Mouse (Mus musculus) forebrain, embryonic 16.5 days (tissue): ENCODE measurements at regions not wholly inside any gene's neighbourhood (a gene's known extent, or its start where the extent isn't known, plus 50 kb on each side); places are given as distances from the start of the nearest gene placed in this dataset.

ENCODE experiments used
- ATAC-seq: fragments of 200-750 bp; cut with Nextera tagmentation; 2 replicates; pipeline ENCODE4 v1.8.0; 2017; ENCODE audit warnings: mild to moderate bottlenecking, moderate library complexity
- H3K27ac ChIP-seq: fragments of 300-500 bp; sonication (generic); 2 replicates; pipeline ENCODE4 v1.5.1; 2014; ENCODE audit warnings: low read length, control low read depth
- H3K27me3 ChIP-seq: fragments of 300-500 bp; sonication (generic); replicated peaks from 2 replicates; pipeline ENCODE4 v1.6.1; 2014; ENCODE audit warnings: low read length; ENCODE audit not compliant: control insufficient read depth, insufficient read depth
- H3K36me3 ChIP-seq: fragments of 300-500 bp; sonication (generic); 2 replicates; pipeline ENCODE4 v1.6.1; 2014; ENCODE audit not compliant: control insufficient read depth, insufficient read depth
- H3K4me1 ChIP-seq: fragments of 300-500 bp; sonication (generic); replicated peaks from 2 replicates; pipeline ENCODE4 v1.6.1; 2014; ENCODE audit warnings: low read length; ENCODE audit not compliant: control insufficient read depth, insufficient read depth
- H3K4me2 ChIP-seq: fragments of 300-500 bp; sonication (generic); 2 replicates; pipeline ENCODE4 v1.6.1; 2014; ENCODE audit warnings: mild to moderate bottlenecking, low read length, control low read depth
- H3K4me3 ChIP-seq: fragments of 300-500 bp; sonication (generic); replicated peaks from 2 replicates; pipeline ENCODE4 v1.5.1; 2014; ENCODE audit warnings: mild to moderate bottlenecking, low read length, control low read depth
- H3K9ac ChIP-seq: fragments of 300-500 bp; sonication (generic); replicated peaks from 2 replicates; pipeline ENCODE4 v1.6.1; 2014; ENCODE audit warnings: low read depth, low read length, control low read depth
- H3K9me3 ChIP-seq: fragments of 300-500 bp; sonication (generic); 2 replicates; pipeline ENCODE4 v1.6.1; 2016; ENCODE audit warnings: low read length; ENCODE audit not compliant: control insufficient read depth
- WGBS: fragments of 180-500 bp; shearing (Covaris S2); extraction: QIAGEN DNeasy Blood & Tissue Kit; methylation state at CpG from one replicate; pipeline ENCODE4 v1.1.7; 2014; 5-methylcytosine and 5-hydroxymethylcytosine counted together

- no peak overlapping the region for H3K9ac ChIP-seq
- no peaks in the 10 kb centered on the region for H3K36me3 ChIP-seq
- H3K27ac ChIP-seq = no peak overlapping the region
- 93% methylated on average over 5 of the region's 5 CpGs for WGBS
- H3K4me3 ChIP-seq = no peak overlapping the region
- no peaks in the 10 kb centered on the region for H3K27me3 ChIP-seq
- no peak overlapping the region for H3K4me2 ChIP-seq
- no peaks in the 10 kb centered on the region for H3K9me3 ChIP-seq
- no peak for ATAC-seq
- H3K4me1 ChIP-seq = peaks cover 4% of the 10 kb centered on the region
Observed at GRCm38 (mm10) chr2:143365976-143366375, 180.0 kb upstream of the Pcsk2 start.
